Mouse (Mus musculus) lung, postnatal 0 days (tissue): ENCODE measurements around the gene Eda.

ENCODE experiments used
- CTCF ChIP-seq: IDR thresholded peaks from 2 replicates; pipeline ENCODE4 v1.5.1; 2016; ENCODE audit warnings: antibody characterized with exemption, mild to moderate bottlenecking
- EP300 ChIP-seq: IDR thresholded peaks from 2 replicates; pipeline ENCODE4 v1.6.1; 2016; ENCODE audit warnings: antibody characterized with exemption, mild to moderate bottlenecking, control low read depth

- TF ChIP-seq CTCF: no peak
- TF ChIP-seq EP300: no peak
Measured at GRCm38 (mm10) chrX:99993434-99993833, 18.0 kb downstream of the Eda start.
